Mouse (Mus musculus) forebrain, embryonic 12.5 days (tissue): ENCODE data around the gene Il33. TPM values are rescaled to one million over a fixed set of nuclear protein-coding genes. Genes with fewer than 3 reads are reported as not detected.
A peak's percentile ranks its signal among the peaks of the same experiment; 100 is the strongest.

Experiments
- ATAC-seq: fragments of 200-750 bp; cut with Nextera tagmentation; 2 replicates; pipeline ENCODE4 v1.8.0; 2017; ENCODE audit warnings: moderate TSS enrichment; ENCODE audit not compliant: low FRiP score
- H3K27ac ChIP-seq: fragments of 300-500 bp; sonication (generic); 2 replicates; pipeline ENCODE4 v1.5.1; 2016; ENCODE audit warnings: mild to moderate bottlenecking
- H3K27me3 ChIP-seq: fragments of 300-500 bp; sonication (generic); 2 replicates; pipeline ENCODE4 v1.6.1; 2016; ENCODE audit warnings: mild to moderate bottlenecking
- H3K36me3 ChIP-seq: fragments of 300-500 bp; sonication (generic); replicated peaks from 2 replicates; pipeline ENCODE4 v1.6.1; 2016; ENCODE audit warnings: mild to moderate bottlenecking
- H3K4me1 ChIP-seq: fragments of 300-500 bp; sonication (generic); 2 replicates; pipeline ENCODE4 v1.6.1; 2016
- H3K4me2 ChIP-seq: fragments of 300-500 bp; sonication (generic); 2 replicates; pipeline ENCODE4 v1.6.1; 2016; ENCODE audit warnings: mild to moderate bottlenecking, moderate library complexity
- H3K4me3 ChIP-seq: fragments of 300-500 bp; sonication (generic); replicated peaks from 2 replicates; pipeline ENCODE4 v1.5.1; 2016; ENCODE audit warnings: mild to moderate bottlenecking
- H3K9ac ChIP-seq: fragments of 300-500 bp; sonication (generic); 2 replicates; pipeline ENCODE4 v1.6.1; 2016; ENCODE audit warnings: mild to moderate bottlenecking
- H3K9me3 ChIP-seq: fragments of 300-500 bp; sonication (generic); 2 replicates; pipeline ENCODE4 v1.6.1; 2016
- WGBS: fragments of 180-500 bp; shearing (Covaris S2); methylation state at CpG from one replicate; pipeline ENCODE4 v1.1.7; 2016; 5-methylcytosine and 5-hydroxymethylcytosine counted together
- polyA plus RNA-seq: library from polyadenylated mRNA; unstranded; fragments of >200 nt; fragmentation: Nextera tagmentation; extraction: Ambion mirVana; gene quantifications from 2 replicates; pipeline ENCODE4 v1.2.1, GENCODE M21; 2016

The Il33 gene
- polyA plus RNA-seq, 1 experiment from 2014 or later, result 0.52 TPM

DNA sequence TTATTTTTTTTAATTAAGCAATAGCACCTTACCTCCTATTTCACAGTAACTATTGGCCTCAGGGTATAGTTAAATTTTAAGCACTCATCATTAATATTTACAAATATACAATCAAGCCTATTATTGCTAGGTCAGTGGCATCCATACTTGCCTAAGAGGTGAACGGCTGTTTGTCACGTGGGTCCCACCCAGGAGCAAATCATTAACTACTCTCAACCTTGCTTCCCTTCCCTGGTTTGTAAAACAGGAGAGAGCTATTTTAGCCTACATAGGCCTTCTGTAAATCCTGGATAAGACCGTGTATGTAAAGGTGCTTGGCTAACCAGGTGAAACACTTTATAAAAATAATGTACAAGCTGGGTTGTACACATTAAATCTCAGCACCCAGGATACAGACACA, 43.0 kb downstream of the Il33 start:
- no peak for ATAC-seq
- 89% methylated on average over 3 of the region's 3 CpGs for WGBS
- Histone ChIP-seq H3K27me3 (no peaks in the 10 kb centered on the region), H3K4me2 (no peak overlapping the region), H3K36me3 (no peaks in the 10 kb centered on the region), H3K9me3 (peaks cover 8% of the 10 kb centered on the region; the same call in 1 of the 2 replicates), H3K4me1 (no peaks in the 10 kb centered on the region), H3K9ac (no peak overlapping the region), H3K27ac (no peak overlapping the region), H3K4me3 (no peak overlapping the region)

DNA sequence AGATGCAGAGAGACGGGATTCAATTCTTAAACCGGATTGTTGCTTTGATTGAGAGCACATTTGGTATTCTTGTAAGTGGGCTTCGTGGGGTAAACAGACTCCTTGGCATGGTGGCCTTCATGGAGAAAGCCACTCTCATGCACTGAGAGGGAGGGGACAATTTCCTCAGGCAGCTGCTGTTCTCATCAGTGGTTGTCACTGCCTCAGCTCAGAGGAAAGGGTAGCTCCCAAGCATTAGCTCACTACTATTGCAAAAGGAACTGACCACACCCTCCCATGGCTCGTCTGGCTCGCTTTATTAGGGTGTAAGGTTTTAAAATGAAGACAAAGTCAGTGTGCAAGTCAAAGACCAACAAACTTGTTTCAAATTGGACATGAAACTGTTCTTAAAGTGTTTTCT, 48.5 kb downstream of the Il33 start:
- no peak overlapping the region for H3K27ac ChIP-seq
- no peak overlapping the region for H3K9ac ChIP-seq
- H3K4me1 ChIP-seq, result no peaks in the 10 kb centered on the region
- H3K4me3 ChIP-seq, result no peak overlapping the region
- H3K4me2 ChIP-seq, result no peak overlapping the region
- H3K36me3 ChIP-seq, result no peaks in the 10 kb centered on the region
- 79% methylated on average over 5 of the region's 5 CpGs for WGBS
- no peak for ATAC-seq
- no peaks in the 10 kb centered on the region for H3K9me3 ChIP-seq
- no peaks in the 10 kb centered on the region for H3K27me3 ChIP-seq

DNA sequence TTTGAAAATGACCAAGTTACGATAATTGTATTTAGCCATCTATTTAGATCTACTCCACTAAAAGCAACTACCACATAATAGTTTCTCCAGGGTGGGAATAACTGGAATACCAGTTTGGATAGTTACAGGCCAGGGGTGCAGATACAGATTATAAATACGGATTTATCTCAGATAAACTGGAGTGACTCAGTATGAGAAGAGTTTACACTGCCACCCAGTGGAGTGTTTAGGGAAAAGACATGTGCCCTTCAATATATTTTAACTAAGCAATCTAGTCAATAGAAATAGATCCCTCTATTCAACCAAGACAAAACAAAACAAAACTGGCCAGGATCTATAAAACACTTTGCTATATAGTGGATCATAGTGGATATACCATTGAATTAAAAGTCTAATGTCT, 53.9 kb downstream of the Il33 start:
- no peaks in the 10 kb centered on the region for H3K9me3 ChIP-seq
- H3K27me3 ChIP-seq, result no peaks in the 10 kb centered on the region
- no peak overlapping the region for H3K9ac ChIP-seq
- no peaks in the 10 kb centered on the region for H3K36me3 ChIP-seq
- H3K4me1 ChIP-seq, result no peaks in the 10 kb centered on the region
- H3K4me2 ChIP-seq, result no peak overlapping the region
- 62% methylated on average over 2 of the region's 2 CpGs for WGBS
- H3K4me3 ChIP-seq, result no peak overlapping the region
- no peak for ATAC-seq
- H3K27ac ChIP-seq, result no peak overlapping the region

DNA sequence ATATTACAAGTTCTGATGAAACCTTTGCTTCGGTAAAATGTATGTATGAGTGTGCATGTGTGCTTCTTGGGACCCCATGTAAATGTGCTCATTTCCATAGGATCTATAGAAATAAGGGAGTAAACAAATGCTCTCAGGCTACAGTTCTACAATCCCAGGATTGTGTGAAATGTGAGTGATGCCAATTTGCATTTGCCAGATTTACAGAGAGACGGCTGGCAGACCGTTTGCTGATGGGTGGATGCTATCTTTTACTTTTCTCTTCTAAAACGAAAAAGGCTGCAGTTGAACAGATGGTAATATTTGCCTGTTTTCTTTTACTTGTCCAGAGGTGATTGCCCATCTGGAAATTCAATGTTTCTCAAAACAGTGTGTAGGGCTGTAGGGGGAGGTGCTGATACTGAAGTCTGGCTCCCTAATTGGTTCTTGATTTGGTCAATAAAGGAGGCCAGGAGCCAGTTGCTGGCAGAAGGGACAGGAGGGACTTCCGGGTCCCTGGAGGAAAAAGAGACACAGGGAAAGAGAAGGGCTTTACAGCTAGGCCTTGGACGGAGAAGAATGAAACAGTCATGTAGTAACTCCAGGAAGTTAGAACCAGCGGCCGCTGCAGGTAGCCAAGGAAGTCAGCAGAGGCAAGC, 54.7 kb downstream of the Il33 start:
- Histone ChIP-seq H3K9ac (no peak overlapping the region), H3K36me3 (no peaks in the 10 kb centered on the region), H3K4me1 (no peaks in the 10 kb centered on the region), H3K9me3 (no peaks in the 10 kb centered on the region), H3K4me3 (no peak overlapping the region), H3K27me3 (no peaks in the 10 kb centered on the region), H3K4me2 (no peak overlapping the region), H3K27ac (no peak overlapping the region)
- WGBS, result 78% methylated on average over 8 of the region's 8 CpGs
- no peak for ATAC-seq

DNA sequence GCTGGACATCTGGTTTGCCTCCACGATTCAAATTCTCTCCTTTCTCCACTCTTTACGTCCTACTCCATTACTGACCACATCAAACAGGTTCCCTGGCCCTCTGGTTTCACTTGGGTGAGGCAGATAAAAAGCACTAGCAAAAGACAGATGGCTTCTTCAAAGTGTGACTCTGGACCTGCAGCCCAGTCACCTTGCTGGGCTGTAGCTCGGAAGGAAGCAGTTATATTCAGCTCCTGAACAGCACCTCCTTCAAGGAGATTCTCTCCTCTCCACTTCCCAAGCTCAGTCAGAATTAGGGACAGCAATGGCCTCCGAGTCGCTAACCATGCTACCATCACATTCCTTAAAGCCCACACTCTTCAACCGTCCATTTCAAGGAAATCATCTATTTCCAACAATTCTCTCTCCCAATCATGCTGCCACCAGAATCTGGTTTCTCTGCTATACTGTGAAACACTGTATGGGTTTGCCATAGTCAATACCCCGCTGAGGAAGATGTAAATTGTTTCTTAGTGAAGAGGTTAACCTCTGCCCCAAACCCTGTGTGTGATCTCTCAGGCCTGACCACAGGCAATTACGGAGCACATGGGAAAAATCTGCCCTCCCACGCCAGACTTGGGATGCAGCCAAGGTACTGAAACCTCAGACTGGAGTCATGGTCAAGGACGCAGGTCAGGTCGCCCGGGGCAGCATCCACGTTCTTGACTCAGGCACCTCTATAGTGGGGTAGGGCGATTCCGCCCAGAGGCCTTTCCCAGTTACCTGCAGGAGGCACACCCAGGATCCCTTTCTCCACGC, 59.5 kb downstream of the Il33 start:
- Histone ChIP-seq H3K9me3 (no peaks in the 10 kb centered on the region), H3K4me3 (no peak overlapping the region), H3K36me3 (no peaks in the 10 kb centered on the region), H3K4me2 (no peak overlapping the region), H3K9ac (no peak overlapping the region), H3K4me1 (no peaks in the 10 kb centered on the region), H3K27ac (no peak overlapping the region), H3K27me3 (no peaks in the 10 kb centered on the region)
- 82% methylated on average over 16 of the region's 16 CpGs for WGBS
- ATAC-seq, result no peak

DNA sequence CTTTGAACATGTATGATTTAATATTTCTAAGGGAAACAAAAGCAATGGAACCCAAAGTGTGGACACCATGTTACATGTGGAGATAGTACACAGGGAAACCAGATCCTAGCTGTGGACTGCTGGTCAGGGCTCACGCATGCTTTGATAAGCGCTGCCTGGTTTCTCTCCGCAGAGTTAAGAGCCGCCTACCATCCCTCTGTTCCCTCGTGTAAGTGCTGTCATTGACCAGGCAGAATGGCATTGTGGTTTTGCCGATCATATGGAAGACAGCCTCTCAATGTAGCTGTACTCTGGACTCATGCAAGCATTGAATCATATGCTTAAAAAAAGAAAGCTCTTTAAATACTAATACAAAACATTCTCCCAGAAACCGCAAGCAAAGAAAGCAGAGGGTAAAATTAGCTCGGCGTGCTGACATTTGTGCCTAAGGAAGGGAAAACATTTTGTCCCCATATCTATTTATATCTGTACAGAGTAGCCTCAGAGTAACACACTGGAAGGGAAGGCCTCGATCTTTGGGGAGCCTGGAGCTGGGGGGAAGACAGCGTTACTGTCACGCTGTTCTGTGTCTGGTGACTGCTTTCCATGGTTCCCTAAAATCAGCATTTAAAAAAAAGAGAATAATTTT, 61.7 kb downstream of the Il33 start:
- 90% methylated on average over 12 of the region's 12 CpGs for WGBS
- H3K27ac ChIP-seq, result no peak overlapping the region
- no peak overlapping the region for H3K9ac ChIP-seq
- no peaks in the 10 kb centered on the region for H3K4me1 ChIP-seq
- no peaks in the 10 kb centered on the region for H3K9me3 ChIP-seq
- ATAC-seq, result no peak
- H3K4me2 ChIP-seq, result no peak overlapping the region
- H3K4me3 ChIP-seq, result no peak overlapping the region
- H3K36me3 ChIP-seq, result no peaks in the 10 kb centered on the region
- no peaks in the 10 kb centered on the region for H3K27me3 ChIP-seq

DNA sequence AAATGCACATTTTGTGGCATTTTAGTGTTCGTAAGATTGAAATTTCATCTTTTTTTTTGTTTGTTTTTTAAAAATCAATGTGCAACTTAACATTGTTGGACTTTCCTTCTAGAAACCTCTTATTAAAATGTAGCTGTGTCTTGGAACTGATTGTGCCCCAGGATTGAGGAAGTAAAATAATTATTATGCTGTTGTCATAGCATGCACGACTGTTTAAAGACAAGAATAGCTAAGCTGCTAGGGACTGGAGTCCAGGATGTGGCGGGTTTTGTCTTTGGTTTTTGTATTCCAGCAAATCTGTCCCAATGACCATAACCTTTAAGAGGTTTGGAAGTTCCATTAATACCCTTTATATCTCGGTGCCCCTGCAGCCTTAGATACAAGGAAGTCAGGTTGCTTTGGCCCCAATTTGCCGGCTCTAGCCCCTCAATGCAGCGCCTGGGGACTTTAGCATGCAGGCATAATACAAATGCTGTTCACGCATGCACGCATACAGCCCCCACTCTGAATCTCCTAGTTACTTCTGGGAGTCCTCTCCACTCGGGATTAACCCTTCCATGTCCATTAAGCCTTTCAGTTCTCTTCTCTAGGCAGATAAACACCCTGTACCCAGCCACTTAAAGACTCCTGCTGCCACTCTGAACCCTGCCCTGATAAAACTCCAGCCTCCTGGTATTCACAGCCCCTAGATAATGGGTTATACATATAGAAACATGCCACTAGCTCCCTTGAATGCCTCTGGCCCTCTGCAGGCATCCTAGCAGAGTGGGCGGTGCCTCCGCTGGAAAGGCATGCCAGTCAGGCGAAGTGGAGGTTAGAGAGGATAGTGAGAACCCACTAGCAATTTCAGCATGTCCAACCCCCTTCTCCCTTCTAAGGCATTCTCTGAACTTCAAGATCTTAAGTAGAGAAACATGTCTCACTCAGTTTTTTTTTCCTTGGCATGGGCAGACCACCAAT, 75.8 kb downstream of the Il33 start:
- Histone ChIP-seq H3K4me1 (peaks cover 9% of the 10 kb centered on the region), H3K36me3 (no peaks in the 10 kb centered on the region), H3K9me3 (no peaks in the 10 kb centered on the region), H3K9ac (no peak overlapping the region), H3K27ac (no peak overlapping the region), H3K4me2 (peak overlapping the region; percentile 28; the same call in 1 of the 2 replicates), H3K4me3 (no peak overlapping the region), H3K27me3 (no peaks in the 10 kb centered on the region)
- peak; percentile 23; the same call in 1 of the 2 replicates for ATAC-seq
- WGBS, result 37% methylated on average over 12 of the region's 12 CpGs

DNA sequence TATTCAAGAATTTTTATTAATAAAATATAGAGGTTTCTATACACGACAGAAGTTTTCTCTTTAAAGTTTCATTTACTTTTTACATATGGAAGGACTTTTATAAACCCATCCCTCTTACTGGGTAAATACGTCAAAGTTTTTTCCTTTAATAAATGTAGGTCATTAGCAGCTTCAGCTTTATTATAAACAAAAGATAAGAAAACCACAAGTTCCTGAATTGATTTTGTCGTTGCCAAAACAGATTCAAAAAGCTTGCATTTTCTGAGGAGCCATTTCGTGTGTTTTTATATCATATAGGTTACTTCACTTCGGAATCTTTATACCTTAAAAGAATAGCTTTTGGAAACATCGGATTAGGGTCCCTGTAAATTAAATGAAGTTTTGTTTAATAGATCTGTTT, 76.6 kb downstream of the Il33 start:
- H3K36me3 ChIP-seq, result no peaks in the 10 kb centered on the region
- H3K4me3 ChIP-seq, result no peak overlapping the region
- no peak for ATAC-seq
- H3K27ac ChIP-seq, result no peak overlapping the region
- peaks cover 9% of the 10 kb centered on the region for H3K4me1 ChIP-seq
- no peak overlapping the region for H3K4me2 ChIP-seq
- no peak overlapping the region for H3K9ac ChIP-seq
- 91% methylated on average over 6 of the region's 6 CpGs for WGBS
- H3K27me3 ChIP-seq, result no peaks in the 10 kb centered on the region
- no peaks in the 10 kb centered on the region for H3K9me3 ChIP-seq

DNA sequence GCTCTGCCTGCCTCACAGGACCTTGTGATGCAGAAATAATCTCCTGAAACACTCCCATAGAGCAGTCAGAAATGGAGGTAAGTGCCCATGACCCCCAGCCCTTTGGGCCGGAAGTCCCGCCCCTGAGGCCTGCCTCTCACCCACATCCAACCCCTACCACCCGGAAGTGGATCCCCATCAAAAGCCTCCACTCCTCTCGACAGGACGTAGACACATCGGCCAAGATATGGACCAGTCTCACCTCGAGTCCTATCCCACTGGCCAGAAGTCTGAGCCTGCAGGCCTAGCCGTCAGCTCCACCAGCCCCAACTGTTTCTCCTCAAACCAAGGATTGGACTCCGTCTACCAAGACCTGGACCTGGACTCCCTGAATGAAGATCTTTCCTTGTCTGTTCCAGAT, 78.7 kb downstream of the Il33 start, which contains the start of gene Trpd52l3:
Trpd52l3 (plus strand) TSS at position 170 of the 400 bp plus-strand sequence.
- no peak for ATAC-seq
- no peaks in the 10 kb centered on the region for H3K9me3 ChIP-seq
- WGBS, result 93% methylated on average over 9 of the region's 9 CpGs

DNA sequence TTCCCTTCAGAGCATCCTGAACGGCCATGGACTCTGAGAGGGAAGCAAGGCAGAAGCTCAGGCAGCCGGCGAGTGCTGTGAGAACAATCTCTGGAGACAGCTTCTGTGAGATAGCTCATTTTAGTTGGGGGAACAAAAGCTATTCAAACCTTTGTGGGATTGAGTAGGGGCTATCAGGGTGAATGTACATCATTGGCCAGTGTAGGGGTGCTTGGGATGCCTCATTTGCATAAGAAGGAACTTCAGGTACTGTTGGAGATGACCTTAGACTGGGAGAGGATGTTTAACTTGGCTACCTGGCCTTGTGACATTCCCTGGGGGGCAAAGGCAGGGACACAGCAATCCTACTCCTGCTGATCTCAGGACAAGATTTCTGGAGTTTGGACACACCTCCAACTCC, 81.5 kb downstream of the Il33 start:
- no peak overlapping the region for H3K4me3 ChIP-seq
- no peak overlapping the region for H3K4me2 ChIP-seq
- H3K36me3 ChIP-seq, result no peaks in the 10 kb centered on the region
- no peaks in the 10 kb centered on the region for H3K4me1 ChIP-seq
- no peak for ATAC-seq
- no peaks in the 10 kb centered on the region for H3K27me3 ChIP-seq
- H3K9ac ChIP-seq, result no peak overlapping the region
- no peaks in the 10 kb centered on the region for H3K9me3 ChIP-seq
- H3K27ac ChIP-seq, result no peak overlapping the region
- WGBS, result 72% methylated on average over 3 of the region's 3 CpGs

More for the DNA sequence above, 78.7 kb downstream of the Il33 start, which contains the start of gene Trpd52l3:
- Histone ChIP-seq H3K9ac (no peak within 1 kb of the TSS), H3K4me3 (no peak within 1 kb of the TSS), H3K4me2 (no peak within 1 kb of the TSS), H3K36me3 (no peaks in the 10 kb centered on the region), H3K4me1 (peaks cover 9% of the 10 kb centered on the region), H3K27me3 (no peaks in the 10 kb centered on the region), H3K27ac (no peak within 1 kb of the TSS)
